Mouse (Mus musculus) C2C12 (cell line): Measurements from ENCODE around the gene Bak1. TPM values are rescaled to one million over a fixed set of nuclear protein-coding genes. Genes with fewer than 3 reads are reported as not detected.
A peak's percentile ranks its signal among the peaks of the same experiment; 100 is the strongest.
"Not testable (repeated sequence)": the region's sequence is repeated elsewhere in the genome, so short reads cannot be mapped to it uniquely, and the experiment has no call there.

Experiments
- H3K27me3 ChIP-seq: one replicate; pipeline ENCODE4 v1.6.1; 2011; ENCODE audit not compliant: control insufficient read depth, insufficient read depth, insufficient read length
- H3K36me3 ChIP-seq: one replicate; pipeline ENCODE4 v1.6.1; 2011; ENCODE audit not compliant: control insufficient read depth, insufficient read depth
- H3K4me3 ChIP-seq: one replicate; pipeline ENCODE4 v1.5.1; 2011; ENCODE audit warnings: mild to moderate bottlenecking, control low read depth; ENCODE audit not compliant: poor library complexity, insufficient read depth, severe bottlenecking
- H3K79me2 ChIP-seq: one replicate; pipeline ENCODE4 v1.6.1; 2011; ENCODE audit not compliant: control insufficient read depth, insufficient read depth
- H3K79me3 ChIP-seq: one replicate; pipeline ENCODE4 v1.6.1; 2011; ENCODE audit warnings: low read depth, control low read depth
- H3ac ChIP-seq: one replicate; pipeline ENCODE3; 2011; ENCODE audit warnings: low read depth; ENCODE audit not compliant: control insufficient read depth, insufficient read length
- CEBPB ChIP-seq: IDR thresholded peaks from one replicate; pipeline ENCODE4 v1.6.1; 2011; ENCODE audit warnings: low read depth, mild to moderate bottlenecking, control low read depth, moderate library complexity
- CTCF ChIP-seq: IDR thresholded peaks from one replicate; pipeline ENCODE4 v1.5.1; 2011; ENCODE audit not compliant: control insufficient read depth, insufficient read depth, insufficient read length
- FOSL1 ChIP-seq: IDR thresholded peaks from one replicate; pipeline ENCODE4 v1.8.0; 2011; ENCODE audit warnings: mild to moderate bottlenecking, low read length; ENCODE audit not compliant: poor library complexity, insufficient read depth, severe bottlenecking
- MAX ChIP-seq: IDR thresholded peaks from one replicate; pipeline ENCODE4 v1.6.1; 2011; ENCODE audit warnings: mild to moderate bottlenecking, control low read depth
- MYOD1 ChIP-seq: IDR thresholded peaks from one replicate; pipeline ENCODE4 v1.6.1; 2011; ENCODE audit warnings: low read depth; ENCODE audit not compliant: control insufficient read depth, insufficient read length
- MYOG ChIP-seq: IDR thresholded peaks from one replicate; pipeline ENCODE4 v1.6.1; 2011; ENCODE audit not compliant: control insufficient read depth, insufficient read length; ENCODE audit errors: extremely low read depth
- USF1 ChIP-seq: IDR thresholded peaks from one replicate; pipeline ENCODE4 v1.6.1; 2011; ENCODE audit warnings: low read depth, mild to moderate bottlenecking, control low read depth, moderate library complexity
- polyA plus RNA-seq: library from polyadenylated mRNA; unstranded; fragments of >200 nt; fragmentation: generic; extraction: Trizol; gene quantifications from one replicate; pipeline ENCODE4 v1.2.1, GENCODE M21; 2012; ENCODE audit warnings: missing spikeins

Gene Bak1
- polyA plus RNA-seq, 1 experiment: 95.1 TPM

GRCm38 (mm10) chr17:26981050-26981449, 47.8 kb downstream of the Bak1 start:
- no peaks in the 10 kb centered on the region for H3K27me3 ChIP-seq
- peaks cover 8% of the 10 kb centered on the region for H3K79me2 ChIP-seq
- peaks cover 26% of the 10 kb centered on the region for H3K36me3 ChIP-seq
- TF ChIP-seq USF1: no peak
- no peak for TF ChIP-seq FOSL1
- no peak for TF ChIP-seq MAX
- TF ChIP-seq CEBPB: no peak
- TF ChIP-seq MYOG: no peak
- TF ChIP-seq CTCF: no peak
- no peak for TF ChIP-seq MYOD1
- no peak overlapping the region for H3K4me3 ChIP-seq
- peaks cover 3% of the 10 kb centered on the region for H3K79me3 ChIP-seq
- no peak overlapping the region for H3ac ChIP-seq

GRCm38 (mm10) chr17:26979426-26979825, 49.4 kb downstream of the Bak1 start:
- no peak overlapping the region for H3ac ChIP-seq
- no peak overlapping the region for H3K4me3 ChIP-seq
- no peaks in the 10 kb centered on the region for H3K27me3 ChIP-seq
- H3K36me3 ChIP-seq: peaks cover 36% of the 10 kb centered on the region
- H3K79me3 ChIP-seq: peaks cover 13% of the 10 kb centered on the region
- TF ChIP-seq CTCF: no peak
- no peak for TF ChIP-seq MYOG
- no peak for TF ChIP-seq FOSL1
- TF ChIP-seq MAX: no peak
- TF ChIP-seq USF1: no peak
- TF ChIP-seq MYOD1: no peak
- no peak for TF ChIP-seq CEBPB
- H3K79me2 ChIP-seq: peaks cover 25% of the 10 kb centered on the region

GRCm38 (mm10) chr17:26977354-26977753, 51.5 kb downstream of the Bak1 start:
- H3K79me2 ChIP-seq: peaks cover 37% of the 10 kb centered on the region
- H3K27me3 ChIP-seq, H3ac ChIP-seq, H3K4me3 ChIP-seq: not testable (repeated sequence)
- peaks cover 36% of the 10 kb centered on the region for H3K36me3 ChIP-seq
- H3K79me3 ChIP-seq: peaks cover 27% of the 10 kb centered on the region

DNA sequence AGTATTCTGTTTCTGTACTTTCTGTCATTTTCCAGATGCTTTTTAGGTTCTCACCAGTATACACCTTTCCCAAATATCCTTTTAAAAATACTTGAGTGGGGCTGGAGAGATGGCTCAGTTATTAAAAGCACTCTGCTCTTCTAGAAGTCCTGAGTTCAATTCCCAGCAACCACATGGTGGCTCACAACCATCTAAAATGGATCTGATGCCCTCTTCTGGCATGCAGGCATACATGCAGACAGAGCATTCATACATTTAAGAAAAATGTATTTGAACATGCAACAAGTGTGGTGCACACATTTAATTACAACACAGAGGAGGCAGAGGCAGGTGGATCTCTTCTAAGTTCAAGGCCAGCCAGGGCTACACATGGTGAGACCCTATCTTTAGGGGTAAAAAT, 53.4 kb downstream of the Bak1 start:
- Histone ChIP-seq H3K36me3 (peaks cover 36% of the 10 kb centered on the region), H3ac (no peak overlapping the region), H3K79me3 (peaks cover 28% of the 10 kb centered on the region), H3K4me3 (no peak overlapping the region), H3K27me3 (no peaks in the 10 kb centered on the region), H3K79me2 (peaks cover 37% of the 10 kb centered on the region)
- TF ChIP-seq USF1 (no peak), CTCF (no peak), MYOD1 (no peak), CEBPB (no peak), MYOG (no peak), MAX (no peak), FOSL1 (no peak)

DNA sequence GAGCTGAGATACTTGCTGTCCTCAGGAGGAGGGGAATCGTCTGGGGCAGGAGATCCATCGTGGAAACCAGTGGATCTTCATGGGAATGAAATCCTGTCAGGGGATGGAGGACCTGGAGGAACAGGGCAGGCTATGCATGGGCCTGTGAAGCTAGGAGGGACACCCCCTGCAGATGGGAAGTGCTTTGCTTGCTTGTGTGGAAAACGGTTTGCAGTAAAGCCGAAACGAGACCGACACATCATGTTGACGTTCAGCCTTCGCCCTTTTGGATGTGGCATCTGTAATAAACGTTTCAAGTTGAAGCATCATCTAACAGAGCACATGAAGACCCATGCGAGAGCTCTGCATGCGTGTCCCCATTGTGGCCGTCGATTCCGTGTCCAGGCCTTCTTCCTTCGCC, 54.3 kb downstream of the Bak1 start:
- Histone ChIP-seq H3ac (no peak overlapping the region), H3K36me3 (peaks cover 36% of the 10 kb centered on the region), H3K27me3 (no peaks in the 10 kb centered on the region), H3K4me3 (no peak overlapping the region), H3K79me2 (peaks cover 37% of the 10 kb centered on the region), H3K79me3 (peaks cover 28% of the 10 kb centered on the region)
- TF ChIP-seq MYOD1 (no peak), FOSL1 (no peak), USF1 (no peak), MYOG (no peak)

- Histone ChIP-seq H3K79me3 (peaks cover 28% of the 10 kb centered on the region), H3K4me3 (peak within 1 kb of the TSS; percentile 74), H3K79me2 (peaks cover 37% of the 10 kb centered on the region), H3K27me3 (no peaks in the 10 kb centered on the region), H3K36me3 (peaks cover 25% of the 10 kb centered on the region), H3ac (peak within 1 kb of the TSS; percentile 91)
- no peak for TF ChIP-seq MYOD1
- TF ChIP-seq USF1: no peak
- TF ChIP-seq CTCF: no peak
- no peak for TF ChIP-seq MYOG
- TF ChIP-seq MAX: no peak
- TF ChIP-seq CEBPB: no peak
Measured at GRCm38 (mm10) chr17:26972703-26973574, 55.9 kb downstream of the Bak1 start, which contains the start of gene Zbtb9. TSS of gene Zbtb9 (plus strand) at chr17:26973167.
